Mouse (Mus musculus) ovary, adult 2 months (tissue): ENCODE results near the gene Lhcgr. TPM values are rescaled to one million over a fixed set of nuclear protein-coding genes. Genes with fewer than 3 reads are reported as not detected.

Source experiments
- polyA plus RNA-seq: library from polyadenylated mRNA; depleted of rRNA; stranded (reverse); fragments of >200 nt; gene quantifications from 2 replicates; pipeline ENCODE4 v1.2.3, GENCODE M21; 2012; rRNA removed

The Lhcgr gene
- 97.7 and 276 TPM in 2 replicates for polyA plus RNA-seq

DNA sequence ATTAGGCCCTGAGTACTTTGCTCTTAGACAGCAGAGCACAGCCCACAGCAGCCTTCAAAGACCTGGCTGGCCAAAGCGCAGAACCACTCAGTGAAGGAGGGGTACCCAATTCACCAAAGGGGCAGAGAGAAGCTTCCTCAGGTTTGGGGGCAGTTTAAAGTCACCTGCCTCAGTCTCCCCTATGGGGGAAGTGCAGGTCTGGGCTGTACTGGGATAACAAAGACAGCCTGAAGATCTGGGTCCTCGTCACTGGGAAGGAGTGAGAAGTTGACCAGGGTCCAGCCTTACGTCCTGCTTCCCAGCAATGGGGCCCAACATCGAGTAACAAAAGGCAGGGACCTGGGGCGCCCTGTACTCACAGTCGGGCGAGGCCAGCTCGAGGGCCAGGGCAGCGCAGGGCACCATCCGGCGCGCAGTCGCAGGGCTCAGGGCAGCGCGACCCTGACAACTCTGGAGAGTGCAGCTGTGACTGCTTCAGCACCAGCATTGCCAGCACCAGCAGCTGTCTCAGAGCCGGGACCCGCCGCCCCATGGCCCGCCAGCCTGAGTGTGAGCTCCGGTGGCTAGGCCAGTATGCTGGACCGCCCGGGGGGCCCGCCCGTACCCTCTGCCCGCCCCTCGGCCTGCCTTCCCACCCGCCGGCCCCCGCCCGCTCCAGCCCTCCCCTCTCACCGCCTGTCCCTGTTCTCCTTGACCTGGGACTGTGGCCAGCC is at the start of gene Lhcgr:
Lhcgr (minus strand) TSS at position 551 of the 713 bp plus-strand sequence.

DNA sequence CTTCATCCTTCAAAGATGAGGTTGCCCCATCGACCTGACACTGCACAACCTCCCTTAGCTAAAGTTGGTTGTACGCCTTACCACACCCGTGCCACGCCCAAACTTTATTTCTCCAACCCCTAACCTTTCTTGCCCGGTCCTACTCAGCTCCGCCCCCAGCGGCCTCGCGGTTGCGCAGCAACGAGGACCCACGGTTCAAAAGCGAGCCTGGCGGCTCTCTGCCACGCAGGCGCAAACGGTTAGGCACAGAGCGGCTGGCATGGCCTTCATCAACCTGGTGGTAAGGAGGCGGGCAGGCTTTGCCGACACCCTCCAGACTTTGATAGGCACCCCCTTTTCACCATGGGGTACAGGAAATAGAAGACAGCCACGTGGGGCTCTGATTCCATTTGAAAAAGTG is 123.3 kb downstream of the Lhcgr start, which contains the start of gene Gtf2a1l:
Gtf2a1l (plus strand) TSS at position 209 of the 400 bp plus-strand sequence.

Other genes with a start within 250 kb of the Lhcgr start
- gene Ston1, start 194.3 kb downstream of the Lhcgr start, polyA plus RNA-seq: 13.5 and 27.2 TPM in 2 replicates
- gene Gtf2a1l, start 123.3 kb downstream of the Lhcgr start, polyA plus RNA-seq: 1.3 and 2.2 TPM in 2 replicates